Mouse (Mus musculus) brain, adult 2 months (tissue): ENCODE measurements at regions not wholly inside any gene's neighbourhood (a gene's known extent, or its start where the extent isn't known, plus 50 kb on each side); places are given as distances from the start of the nearest gene placed in this dataset.

ENCODE experiments used
- DNase-seq: peaks from one replicate; pipeline ENCODE4 v3.0.0; 2011; ENCODE audit warnings: low read depth, low spot score

- DNase-seq = no peak
Observed at GRCm38 (mm10) chr16:25584337-25585069, 99.1 kb upstream of the Trp63 start.

- no peak for DNase-seq
Observed at GRCm38 (mm10) chr16:25585070-25585454, 98.5 kb upstream of the Trp63 start.

GRCm38 (mm10) chr16:25585953-25586352, 97.6 kb upstream of the Trp63 start:
- DNase-seq = peak; percentile 80

- peak; percentile 72 for DNase-seq
Observed at GRCm38 (mm10) chr16:25587879-25588347, 95.7 kb upstream of the Trp63 start.

GRCm38 (mm10) chr16:25597435-25597834, 86.1 kb upstream of the Trp63 start:
- DNase-seq = no peak

- no peak for DNase-seq
Observed at GRCm38 (mm10) chr16:25603121-25603520, 80.4 kb upstream of the Trp63 start.

- no peak for DNase-seq
Observed at GRCm38 (mm10) chr16:25615229-25615628, 68.3 kb upstream of the Trp63 start.

- no peak for DNase-seq
Observed at GRCm38 (mm10) chr16:25615646-25616045, 67.9 kb upstream of the Trp63 start.

- no peak for DNase-seq
Observed at GRCm38 (mm10) chr16:25618898-25619297, 64.7 kb upstream of the Trp63 start.

- peak; percentile 60 for DNase-seq
Observed at GRCm38 (mm10) chr16:25622651-25623050, 60.9 kb upstream of the Trp63 start.

GRCm38 (mm10) chr16:25623986-25624623, 59.5 kb upstream of the Trp63 start:
- DNase-seq = no peak

GRCm38 (mm10) chr16:25629750-25630149, 53.8 kb upstream of the Trp63 start:
- no peak for DNase-seq

- DNase-seq = no peak
Observed at GRCm38 (mm10) chr16:25631139-25631716, 52.3 kb upstream of the Trp63 start.
